Mouse (Mus musculus) left cerebral cortex, postnatal 36 days (tissue): Measurements from ENCODE around the gene Lif. TPM values are rescaled to one million over a fixed set of nuclear protein-coding genes. Genes with fewer than 3 reads are reported as not detected.

Experiments
- DNase-seq, 2 experiments: peaks; one replicate each; pipeline ENCODE4 v3.0.0; 2021 to 2022; ENCODE audit warnings: low spot score in 2 of 2, mixed read lengths in 1 of 2
- intact Hi-C: fragments of 180-260 bp; cut with DNase I; formaldehyde crosslinking; loops from one replicate; pipeline ENCODE4 v1.15.1; 2025
- total RNA-seq, 2 experiments: library from RNA; stranded (reverse); gene quantifications; 2 replicates each; pipeline ENCODE4 v1.2.3; 2021

The Lif gene
- total RNA-seq, 2 experiments from 2014 or later, result 0.48 to 0.79 TPM

GRCm38 (mm10) chr11:4226569-4227325 lies 30.6 kb upstream of the Lif start:
- DNase-seq, result no peak
- intact Hi-C loops, result no loop called here

GRCm38 (mm10) chr11:4228463-4228862 lies 28.9 kb upstream of the Lif start:
- DNase-seq, result no peak
- intact Hi-C loops, result no loop called here

GRCm38 (mm10) chr11:4229841-4230240 lies 27.5 kb upstream of the Lif start:
- intact Hi-C loops, result no loop called here

GRCm38 (mm10) chr11:4231435-4231834 lies 25.9 kb upstream of the Lif start:
- no peak for DNase-seq
- intact Hi-C loops, result no loop called here

More at GRCm38 (mm10) chr11:4229841-4230240, 27.5 kb upstream of the Lif start:
- no peak for DNase-seq

GRCm38 (mm10) chr11:4232644-4233043 lies 24.7 kb upstream of the Lif start:
- no peak for DNase-seq
- intact Hi-C loops, result no loop called here

GRCm38 (mm10) chr11:4235052-4235655 lies 22.2 kb upstream of the Lif start:
- DNase-seq, result no peak
- intact Hi-C loops, result no loop called here

GRCm38 (mm10) chr11:4235665-4236545 lies 21.5 kb upstream of the Lif start, which contains the start of gene Osm:
Gene Osm, plus strand, starts transcription at chr11:4236420.
- no peak for DNase-seq
- intact Hi-C loops, result no loop called here

GRCm38 (mm10) chr11:4236546-4237067 lies 20.8 kb upstream of the Lif start:
- intact Hi-C loops, result no loop called here
- no peak for DNase-seq

- intact Hi-C loops, result no loop called here
- DNase-seq, result no peak
Observed at GRCm38 (mm10) chr11:4237389-4237912, 19.9 kb upstream of the Lif start.

- intact Hi-C loops, result no loop called here
- no peak for DNase-seq
Observed at GRCm38 (mm10) chr11:4238167-4238566, 19.2 kb upstream of the Lif start.

GRCm38 (mm10) chr11:4239691-4240090 lies 17.7 kb upstream of the Lif start:
- no peak for DNase-seq
- intact Hi-C loops, result no loop called here

GRCm38 (mm10) chr11:4240151-4240550 lies 17.2 kb upstream of the Lif start:
- no peak for DNase-seq
- intact Hi-C loops, result no loop called here

GRCm38 (mm10) chr11:4241180-4241579 lies 16.2 kb upstream of the Lif start:
- intact Hi-C loops, result no loop called here

GRCm38 (mm10) chr11:4246126-4246525 lies 11.2 kb upstream of the Lif start:
- intact Hi-C loops, result no loop called here
- no peak for DNase-seq

More at GRCm38 (mm10) chr11:4241180-4241579, 16.2 kb upstream of the Lif start:
- DNase-seq, result no peak

GRCm38 (mm10) chr11:4246623-4247022 lies 10.7 kb upstream of the Lif start:
- no peak for DNase-seq
- intact Hi-C loops, result no loop called here

GRCm38 (mm10) chr11:4247201-4247959 lies 10.0 kb upstream of the Lif start:
- intact Hi-C loops, result no loop called here
- DNase-seq, result no peak

GRCm38 (mm10) chr11:4249151-4249550 lies 8.2 kb upstream of the Lif start:
- intact Hi-C loops, result no loop called here
- no peak for DNase-seq

GRCm38 (mm10) chr11:4250290-4250689 lies 7.1 kb upstream of the Lif start:
- no peak for DNase-seq
- intact Hi-C loops, result no loop called here

GRCm38 (mm10) chr11:4251376-4251775 lies 6.0 kb upstream of the Lif start:
- intact Hi-C loops, result no loop called here
- DNase-seq, result no peak
